Mouse (Mus musculus) heart, adult 2 months (tissue): ENCODE results near the gene Itprid2.

Experiments
- CTCF ChIP-seq: fragments of 200-600 bp; IDR thresholded peaks from 2 replicates; pipeline ENCODE4 v1.8.1; 2022; ENCODE audit warnings: antibody characterized with exemption, mild to moderate bottlenecking, moderate library complexity
- EP300 ChIP-seq: fragments of 200-500 bp; IDR thresholded peaks from 2 replicates; pipeline ENCODE4 v1.6.1; 2011; ENCODE audit warnings: low read depth, low read length, control low read depth; ENCODE audit not compliant: insufficient read depth
- POLR2A ChIP-seq: fragments of 200-500 bp; IDR thresholded peaks from 2 replicates; pipeline ENCODE4 v1.6.1; 2011; ENCODE audit warnings: mild to moderate bottlenecking, low read depth, low read length, control low read depth; ENCODE audit not compliant: insufficient read depth

DNA sequence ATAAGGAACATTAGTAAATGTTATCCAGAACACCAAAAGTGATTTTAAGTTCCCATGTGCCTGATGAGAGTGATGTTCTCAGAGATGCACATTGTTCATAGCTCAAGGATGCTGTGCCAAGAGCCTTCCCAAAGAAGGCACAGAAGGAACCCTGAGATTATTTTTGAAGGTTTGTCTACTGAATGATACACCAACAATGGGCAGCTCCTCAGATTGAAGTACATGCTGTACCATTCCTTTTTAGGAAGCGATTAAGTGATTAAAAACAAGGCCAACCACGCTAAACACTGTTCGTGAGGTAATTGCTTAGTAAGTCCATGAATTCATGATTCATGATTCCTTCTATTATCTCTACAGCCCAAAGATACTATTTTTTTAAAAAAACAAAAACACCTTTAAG is 40.1 kb downstream of the Itprid2 start:
- TF ChIP-seq EP300 (no peak), CTCF (no peak), POLR2A (no peak)
